Mouse (Mus musculus) brain, adult 2 months (tissue): ENCODE data around the gene Notch4.

ENCODE experiments used
- DNase-seq: peaks from one replicate; pipeline ENCODE4 v3.0.0; 2011; ENCODE audit warnings: low read depth, low spot score

Gene Notch4

GRCm38 (mm10) chr17:34626773-34627092, 62.7 kb downstream of the Notch4 start:
- DNase-seq: peak; percentile 64

- peak; percentile 98 for DNase-seq
These were observed 63.2 kb downstream of the Notch4 start for GRCm38 (mm10) chr17:34627093-34627942.

- DNase-seq: peak; percentile 72
These were observed 64.0 kb downstream of the Notch4 start, which contains the start of gene Ppt2 for GRCm38 (mm10) chr17:34627943-34628643. Gene Ppt2 (minus strand): TSS chr17:34628510.

- DNase-seq: peak; percentile 56
These were observed 64.5 kb downstream of the Notch4 start for GRCm38 (mm10) chr17:34628644-34628967.

GRCm38 (mm10) chr17:34629221-34629751, 65.2 kb downstream of the Notch4 start, which contains the start of gene Prrt1:
Gene Prrt1 (plus strand): TSS chr17:34629533.
- peak; percentile 95 for DNase-seq

GRCm38 (mm10) chr17:34629796-34630603, 65.9 kb downstream of the Notch4 start:
- peak; percentile 92 for DNase-seq

- peak; percentile 42 for DNase-seq
These were observed 66.8 kb downstream of the Notch4 start for GRCm38 (mm10) chr17:34630761-34631301.

- DNase-seq: peak; percentile 45
These were observed 67.6 kb downstream of the Notch4 start for GRCm38 (mm10) chr17:34631647-34632046.

GRCm38 (mm10) chr17:34632261-34632691, 68.2 kb downstream of the Notch4 start:
- peak; percentile 96 for DNase-seq

GRCm38 (mm10) chr17:34635671-34636070, 71.6 kb downstream of the Notch4 start:
- DNase-seq: no peak

GRCm38 (mm10) chr17:34637459-34637858, 73.4 kb downstream of the Notch4 start:
- no peak for DNase-seq
